Comparison of ENCODE assay signal across 24 mouse cellular contexts in genomic region chr12:83143574-83143973, GRCm38 (mm10).
DNase-seq lines count a peak whose midpoint lies in the region; ATAC-seq and TF ChIP-seq lines count a peak whose summit lies in the region.
"Had no signal": no experiment of that assay in that cellular context is flagged by ENCODE, and none has a peak within 500 bp of the region (broad histone marks: within the 10 kb centered on the region; RNA-seq: fewer than 3 reads in every experiment).

No protein-coding gene starts in this region.

- TF ChIP-seq EP300 in liver, postnatal 0 days (IDR thresholded peaks at IDR 0.05; ENCODE audit: low read depth): no peak

- H3K27me3 ChIP-seq in heart, embryonic 13.5 days (replicated peaks): no peaks in the 10 kb centered on the region
- H3K27me3 ChIP-seq in liver, embryonic 12.5 days (replicated peaks): 0 out of 2 replicates have a peak, but pooled peaks cover 13% of the 10 kb centered on the region
- no peaks in the 10 kb centered on the region for H3K27me3 ChIP-seq in liver, embryonic 11.5 days (replicated peaks; ENCODE audit: control insufficient read depth, insufficient read depth, low read length)
- no peaks in the 10 kb centered on the region for H3K27me3 ChIP-seq in liver, postnatal 0 days (ENCODE audit: insufficient read depth, low read length)
- no peaks in the 10 kb centered on the region for H3K27me3 ChIP-seq in kidney, embryonic 14.5 days (ENCODE audit: control insufficient read depth, insufficient read depth, low read length)
- H3K27me3 ChIP-seq: embryonic facial prominence, embryonic 13.5 days; lung, embryonic 15.5 days; neural tube, embryonic 13.5 days had no signal

- no peak overlapping the region for H3K4me3 ChIP-seq in heart, embryonic 13.5 days
- no peak overlapping the region for H3K4me3 ChIP-seq in liver, embryonic 12.5 days
- H3K4me3 ChIP-seq in liver, embryonic 11.5 days (ENCODE audit: low read depth, low read length): no peak overlapping the region
- no peak overlapping the region for H3K4me3 ChIP-seq in liver, postnatal 0 days (ENCODE audit: low read depth, low read length)
- no peak overlapping the region for H3K4me3 ChIP-seq in kidney, embryonic 14.5 days (ENCODE audit: low read length)
- H3K4me3 ChIP-seq: embryonic facial prominence, embryonic 13.5 days; hindbrain, embryonic 10.5 days; left cerebral cortex, adult 2 months; lung, embryonic 15.5 days; megakaryocyte, embryonic 14.5 days; myocyte; neural tube, embryonic 13.5 days had no signal

- no peak overlapping the region for H3K9ac ChIP-seq in heart, embryonic 13.5 days
- no peak overlapping the region for H3K9ac ChIP-seq in liver, embryonic 12.5 days
- no peak overlapping the region for H3K9ac ChIP-seq in liver, embryonic 11.5 days (ENCODE audit: low read depth, low read length)
- H3K9ac ChIP-seq in liver, postnatal 0 days (replicated peaks): 0 out of 2 replicates have a peak overlapping the region, but pooled peaks have one; percentile 0
- no peak overlapping the region for H3K9ac ChIP-seq in kidney, embryonic 14.5 days (ENCODE audit: low read depth, low read length)
- H3K9ac ChIP-seq: embryonic facial prominence, embryonic 13.5 days; lung, embryonic 15.5 days; neural tube, embryonic 13.5 days had no signal

- 0 out of 2 replicates have a peak overlapping the region, but pooled peaks have one; percentile 75 for H3K27ac ChIP-seq in heart, embryonic 13.5 days (replicated peaks)
- peak overlapping the region; percentile 45; the same call in 1 of the 2 replicates for H3K27ac ChIP-seq in liver, embryonic 12.5 days
- H3K27ac ChIP-seq in liver, embryonic 11.5 days (ENCODE audit: low read depth, low read length): no peak overlapping the region
- peak overlapping the region; percentile 19; the same call in 1 of the 2 replicates for H3K27ac ChIP-seq in liver, postnatal 0 days (ENCODE audit: low read depth)
- H3K27ac ChIP-seq in kidney, embryonic 14.5 days (ENCODE audit: low read depth, low read length): no peak overlapping the region
- H3K27ac ChIP-seq: embryonic facial prominence, embryonic 13.5 days; hindbrain, embryonic 10.5 days; hindbrain, postnatal 0 days; left cerebral cortex, adult 2 months; lung, embryonic 15.5 days; neural tube, embryonic 13.5 days had no signal

- WGBS in heart, embryonic 13.5 days: 79% methylated on average over 1 of the region's 1 CpGs
- WGBS in liver, embryonic 12.5 days (ENCODE audit: insufficient replicate concordance): 56% methylated on average over 1 of the region's 1 CpGs
- 83% methylated on average over 1 of the region's 1 CpGs for WGBS in liver, embryonic 11.5 days
- whole genome bisulfite sequencing in liver, postnatal 0 days (ENCODE audit: insufficient replicate concordance): 69% methylated on average over 1 of the region's 1 CpGs
- 75% methylated on average over 1 of the region's 1 CpGs for WGBS in kidney, embryonic 14.5 days

- H3K4me1 ChIP-seq in heart, embryonic 13.5 days: peaks cover 65% of the 10 kb centered on the region
- H3K4me1 ChIP-seq in liver, embryonic 12.5 days: peaks cover 41% of the 10 kb centered on the region
- H3K4me1 ChIP-seq in liver, embryonic 11.5 days (replicated peaks; ENCODE audit: control insufficient read depth, insufficient read depth, low read length): peaks cover 15% of the 10 kb centered on the region
- H3K4me1 ChIP-seq in liver, postnatal 0 days (ENCODE audit: insufficient read depth): peaks cover 33% of the 10 kb centered on the region
- H3K4me1 ChIP-seq in kidney, embryonic 14.5 days (ENCODE audit: control insufficient read depth, insufficient read depth, low read length): no peaks in the 10 kb centered on the region

- no peaks in the 10 kb centered on the region for H3K9me3 ChIP-seq in heart, embryonic 13.5 days
- no peaks in the 10 kb centered on the region for H3K9me3 ChIP-seq in liver, embryonic 12.5 days (replicated peaks)
- H3K9me3 ChIP-seq in liver, embryonic 11.5 days (ENCODE audit: control insufficient read depth, low read length): no peaks in the 10 kb centered on the region
- no peaks in the 10 kb centered on the region for H3K9me3 ChIP-seq in liver, postnatal 0 days (ENCODE audit: low read length)
- H3K9me3 ChIP-seq in kidney, embryonic 14.5 days (ENCODE audit: control insufficient read depth, low read length): no peaks in the 10 kb centered on the region
- H3K9me3 ChIP-seq: embryonic facial prominence, embryonic 13.5 days; hindbrain, embryonic 10.5 days; lung, embryonic 15.5 days; neural tube, embryonic 13.5 days had no signal

- no peaks in the 10 kb centered on the region for H3K36me3 ChIP-seq in heart, embryonic 13.5 days
- H3K36me3 ChIP-seq in liver, embryonic 12.5 days: no peaks in the 10 kb centered on the region
- no peaks in the 10 kb centered on the region for H3K36me3 ChIP-seq in liver, embryonic 11.5 days (ENCODE audit: control insufficient read depth, insufficient read depth, low read length)
- no peaks in the 10 kb centered on the region for H3K36me3 ChIP-seq in liver, postnatal 0 days (replicated peaks; ENCODE audit: insufficient read depth, low read length)
- no peaks in the 10 kb centered on the region for H3K36me3 ChIP-seq in kidney, embryonic 14.5 days (ENCODE audit: control insufficient read depth, insufficient read depth, low read length)
- H3K36me3 ChIP-seq: embryonic facial prominence, embryonic 13.5 days; hindbrain, embryonic 10.5 days; lung, embryonic 15.5 days; neural tube, embryonic 13.5 days had no signal

- no peak overlapping the region for H3K4me2 ChIP-seq in heart, embryonic 13.5 days
- H3K4me2 ChIP-seq in liver, embryonic 12.5 days: 0 out of 2 replicates have a peak overlapping the region, but pooled peaks have one; percentile 25
- H3K4me2 ChIP-seq in liver, embryonic 11.5 days: no peak overlapping the region
- H3K4me2 ChIP-seq in liver, postnatal 0 days (ENCODE audit: low read depth, low read length): peak overlapping the region; percentile 1; the same call in 1 of the 2 replicates
- H3K4me2 ChIP-seq in kidney, embryonic 14.5 days (replicated peaks; ENCODE audit: low read depth, low read length): no peak overlapping the region
- H3K4me2 ChIP-seq: embryonic facial prominence, embryonic 13.5 days; lung, embryonic 15.5 days; neural tube, embryonic 13.5 days had no signal

- DNase-seq in cerebellum, adult 8-10 months: peak; percentile 47
- DNase-seq in cerebellum, adult 11-12 months: no peak
- DNase-seq in heart, adult 9 months (ENCODE audit: low spot score in 2 of 2): no peak
- no peak for DNase-seq in liver, embryonic 11.5 days (ENCODE audit: low spot score)
- DNase-seq in liver, postnatal 0 days: no peak
- DNase-seq: adrenal gland, postnatal 10 days; embryo, embryonic 11 days; retina, postnatal 1 day; right cerebral cortex, postnatal 25 days; spleen, adult 18-20 months had no signal

- ATAC-seq in heart, embryonic 13.5 days (ENCODE audit: extremely low read depth, insufficient number of reproducible peaks, low FRiP score, low TSS enrichment): no peak
- no peak for ATAC-seq in liver, embryonic 12.5 days
- ATAC-seq in liver, embryonic 11.5 days (replicated peaks; ENCODE audit: low FRiP score): no peak
- no peak for ATAC-seq in liver, postnatal 0 days
- no peak for ATAC-seq in kidney, embryonic 14.5 days (ENCODE audit: low FRiP score, low TSS enrichment)
- ATAC-seq: forebrain, embryonic 14.5 days; hindbrain, postnatal 0 days; intestine, postnatal 0 days; midbrain, embryonic 16.5 days had no signal

- TF ChIP-seq CTCF in liver, postnatal 0 days (IDR thresholded peaks at IDR 0.05; ENCODE audit: low read depth): no peak

Comparison
In these comparisons a context has a peak if more than half of its experiments do, and no peak if none do; other contexts are left out.
1. H3K27ac ChIP-seq: peak in heart, embryonic 13.5 days (single experiment), liver, embryonic 12.5 days (single experiment) and liver, postnatal 0 days (single experiment); none in liver, embryonic 11.5 days (single experiment) and kidney, embryonic 14.5 days (single experiment).
2. H3K4me2 ChIP-seq: peak in liver, embryonic 12.5 days (single experiment) and liver, postnatal 0 days (single experiment); none in heart, embryonic 13.5 days (single experiment), liver, embryonic 11.5 days (single experiment) and kidney, embryonic 14.5 days (single experiment).